Mouse (Mus musculus) left cerebral cortex, adult 11 months (tissue): ENCODE measurements around the gene Tusc2.
"Not testable (repeated sequence)": the region's sequence is repeated elsewhere in the genome, so short reads cannot be mapped to it uniquely, and the experiment has no call there.

Source experiments
- DNase-seq: peaks from one replicate; pipeline ENCODE4 v3.0.0; 2022; ENCODE audit warnings: low spot score

The Tusc2 gene

GRCm38 (mm10) chr9:107568331-107569261, 5.5 kb downstream of the Tusc2 start:
- no peak for DNase-seq

DNA sequence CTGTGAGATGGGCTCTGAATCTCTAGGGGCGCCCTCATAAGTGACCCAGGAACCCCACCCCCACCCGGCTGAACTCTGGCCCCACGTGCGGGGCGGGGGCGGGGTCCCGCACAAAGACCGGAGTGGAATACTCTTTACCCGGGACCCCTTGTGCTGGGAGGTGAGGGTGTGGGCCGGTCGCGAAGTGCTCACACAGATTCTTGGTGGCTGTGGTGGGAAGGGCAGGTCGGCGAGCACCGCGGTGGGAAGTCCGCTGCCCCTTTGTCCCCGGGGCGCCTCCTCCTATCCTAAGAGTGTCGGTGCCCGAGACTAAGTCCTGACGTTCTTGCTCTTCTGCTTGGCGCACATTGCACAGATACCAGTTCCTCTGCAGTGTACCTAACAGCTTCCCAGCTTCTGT, 6.2 kb downstream of the Tusc2 start:
- DNase-seq: no peak

GRCm38 (mm10) chr9:107570016-107570415, 7.0 kb downstream of the Tusc2 start:
- no peak for DNase-seq

GRCm38 (mm10) chr9:107570845-107571244, 7.8 kb downstream of the Tusc2 start:
- DNase-seq: no peak

GRCm38 (mm10) chr9:107571534-107572326, 8.7 kb downstream of the Tusc2 start:
- DNase-seq: no peak

DNA sequence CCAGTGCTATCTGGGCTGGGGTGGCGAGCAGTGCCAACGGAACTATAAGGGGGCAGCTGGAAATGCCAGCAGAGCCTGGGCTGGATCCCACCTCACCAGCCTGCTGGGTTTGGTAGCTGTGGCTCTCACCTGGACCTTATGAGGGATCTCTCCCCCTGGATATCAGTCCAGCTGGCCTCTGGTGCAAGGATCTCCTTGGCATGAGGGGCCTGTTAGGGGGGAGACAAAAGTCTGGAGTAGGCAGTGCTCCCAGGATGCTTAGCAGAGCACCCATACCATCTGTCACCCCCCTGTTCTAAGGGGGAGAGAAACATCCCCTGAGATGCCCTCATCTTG, 9.2 kb downstream of the Tusc2 start:
- no peak for DNase-seq

GRCm38 (mm10) chr9:107573774-107574173, 10.7 kb downstream of the Tusc2 start:
- DNase-seq: not testable (repeated sequence)

- DNase-seq: no peak
These were observed 12.7 kb downstream of the Tusc2 start for GRCm38 (mm10) chr9:107575579-107576356.

DNA sequence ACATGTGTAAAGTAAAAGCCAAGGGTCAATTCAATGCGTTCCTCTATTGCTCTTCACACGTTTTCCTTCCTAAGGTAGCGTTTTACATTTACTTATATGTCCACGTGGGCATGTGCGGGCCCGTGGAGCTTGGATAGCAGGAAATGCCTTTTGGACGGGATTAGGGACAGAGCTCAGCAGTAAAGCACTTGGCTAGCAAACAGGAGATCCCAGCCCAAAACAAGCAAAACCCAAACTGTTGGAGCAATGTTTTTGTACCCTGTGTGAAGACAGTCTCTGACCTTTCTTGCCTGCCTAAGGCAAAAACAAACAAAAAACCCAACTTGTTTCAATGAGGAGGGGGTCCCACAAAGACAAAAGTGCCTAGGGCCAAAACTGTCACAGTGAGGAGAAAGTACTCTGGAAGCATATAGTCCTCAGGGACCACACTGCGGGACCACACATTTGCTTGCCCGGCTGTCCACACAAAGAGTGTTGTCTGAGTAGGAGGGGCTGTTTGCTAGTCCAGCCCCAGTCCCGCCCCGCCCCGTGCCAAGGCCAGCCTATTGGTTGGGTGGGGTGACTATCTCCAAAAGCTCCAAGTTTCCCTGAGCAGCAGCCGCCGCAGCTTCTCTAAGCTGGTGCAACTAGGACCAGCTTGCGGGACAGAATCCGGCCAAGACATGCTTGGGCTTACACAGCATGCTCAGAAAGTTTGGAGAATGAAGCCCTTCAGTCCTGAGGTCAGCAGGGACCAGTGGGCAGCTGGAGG, 13.5 kb downstream of the Tusc2 start, which contains the start of gene Hyal1:
Gene Hyal1, plus strand, starts transcription at position 571 of the 751 bp plus-strand sequence.
- no peak for DNase-seq

DNA sequence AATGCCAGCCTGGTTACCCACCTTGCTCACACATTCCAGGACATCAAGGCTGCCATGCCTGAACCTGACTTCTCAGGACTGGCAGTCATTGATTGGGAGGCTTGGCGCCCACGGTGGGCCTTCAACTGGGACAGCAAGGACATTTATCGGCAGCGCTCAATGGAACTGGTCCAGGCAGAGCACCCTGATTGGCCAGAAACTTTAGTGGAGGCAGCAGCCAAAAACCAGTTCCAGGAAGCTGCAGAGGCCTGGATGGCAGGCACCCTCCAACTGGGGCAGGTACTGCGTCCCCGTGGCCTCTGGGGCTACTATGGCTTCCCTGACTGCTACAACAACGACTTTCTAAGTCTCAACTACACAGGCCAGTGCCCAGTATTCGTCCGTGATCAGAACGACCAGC, 14.8 kb downstream of the Tusc2 start:
- no peak for DNase-seq

- DNase-seq: no peak
These were observed 15.5 kb downstream of the Tusc2 start, which contains the start of gene Naa80 for GRCm38 (mm10) chr9:107578587-107578986. TSS of gene Naa80 (plus strand) at chr9:107578887.

DNA sequence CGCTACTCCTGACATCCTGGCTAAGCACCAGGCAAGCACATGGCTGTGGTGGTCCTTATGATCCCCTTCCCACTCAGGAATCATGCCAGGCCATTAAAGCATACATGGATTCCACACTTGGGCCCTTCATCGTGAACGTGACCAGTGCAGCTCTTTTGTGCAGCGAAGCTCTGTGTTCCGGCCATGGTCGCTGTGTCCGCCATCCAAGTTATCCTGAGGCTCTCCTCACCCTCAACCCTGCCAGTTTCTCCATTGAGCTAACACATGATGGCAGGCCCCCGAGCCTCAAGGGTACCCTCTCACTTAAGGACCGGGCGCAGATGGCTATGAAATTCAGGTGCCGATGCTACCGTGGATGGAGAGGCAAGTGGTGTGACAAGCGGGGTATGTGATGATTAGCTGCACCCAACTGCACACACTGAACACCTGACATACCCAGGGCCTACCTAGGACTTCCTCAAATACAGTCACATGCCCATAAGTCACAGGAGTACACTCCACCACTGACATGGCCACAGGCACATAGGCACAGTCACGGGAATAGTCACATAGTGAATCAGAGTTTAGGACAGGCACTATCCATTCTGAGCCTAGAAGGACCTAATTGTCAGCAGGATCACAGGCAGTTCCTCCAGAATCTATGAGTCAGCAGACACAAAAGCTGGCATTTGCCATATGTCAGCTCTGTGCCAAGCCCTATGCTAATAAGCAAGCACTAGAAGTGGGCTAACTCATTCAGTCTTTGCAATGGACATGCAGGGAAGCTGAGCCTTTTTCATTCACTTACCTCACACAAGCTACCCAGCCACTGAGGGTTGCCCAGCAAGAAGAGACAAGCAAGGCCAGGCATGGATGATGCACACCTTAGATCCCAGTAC, 16.2 kb downstream of the Tusc2 start:
- DNase-seq: no peak

DNA sequence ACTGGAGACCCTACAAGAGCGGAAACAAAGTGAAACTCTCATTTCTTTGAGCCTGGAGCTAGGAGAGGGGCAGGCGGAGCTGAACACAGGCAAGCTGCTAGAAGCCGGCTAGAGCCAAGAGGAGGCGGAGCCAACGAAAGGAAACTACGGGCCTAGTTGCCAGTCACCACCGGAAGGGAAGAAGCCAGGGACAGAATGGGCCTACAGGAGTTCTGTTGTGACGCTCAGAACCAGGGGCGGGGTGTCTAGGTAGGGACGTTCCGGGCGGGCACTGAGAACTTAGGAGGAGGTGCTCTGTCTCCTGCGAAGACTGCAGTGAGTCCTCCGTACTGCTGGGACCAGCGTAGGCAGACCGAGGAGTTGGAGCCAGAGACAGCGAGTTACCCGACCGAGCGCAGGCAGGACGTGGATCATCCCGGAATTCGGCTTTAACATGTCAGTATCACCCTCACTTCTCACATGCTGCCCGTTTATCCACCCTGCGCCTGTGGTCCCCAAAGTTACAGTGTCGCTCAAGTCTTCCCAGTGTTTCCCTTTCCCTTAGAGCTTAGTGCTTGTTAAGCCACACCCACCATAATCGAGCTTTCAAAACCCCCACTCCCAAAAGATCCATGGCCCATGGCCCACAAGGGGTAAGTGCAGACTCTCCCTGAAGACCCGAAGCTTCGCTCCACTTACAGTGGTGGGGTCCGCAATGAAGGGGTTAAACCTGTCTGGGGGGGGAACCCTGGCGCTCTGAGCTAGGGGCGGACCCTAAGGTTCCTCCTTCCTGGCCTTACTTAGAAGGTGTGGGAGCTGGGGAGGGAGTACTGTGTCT, 17.7 kb downstream of the Tusc2 start, which contains the start of gene Hyal3:
Gene Hyal3, plus strand, starts transcription at position 318 of the 817 bp plus-strand sequence.
- DNase-seq: peak; percentile 79

GRCm38 (mm10) chr9:107581584-107581983, 18.5 kb downstream of the Tusc2 start:
- no peak for DNase-seq

DNA sequence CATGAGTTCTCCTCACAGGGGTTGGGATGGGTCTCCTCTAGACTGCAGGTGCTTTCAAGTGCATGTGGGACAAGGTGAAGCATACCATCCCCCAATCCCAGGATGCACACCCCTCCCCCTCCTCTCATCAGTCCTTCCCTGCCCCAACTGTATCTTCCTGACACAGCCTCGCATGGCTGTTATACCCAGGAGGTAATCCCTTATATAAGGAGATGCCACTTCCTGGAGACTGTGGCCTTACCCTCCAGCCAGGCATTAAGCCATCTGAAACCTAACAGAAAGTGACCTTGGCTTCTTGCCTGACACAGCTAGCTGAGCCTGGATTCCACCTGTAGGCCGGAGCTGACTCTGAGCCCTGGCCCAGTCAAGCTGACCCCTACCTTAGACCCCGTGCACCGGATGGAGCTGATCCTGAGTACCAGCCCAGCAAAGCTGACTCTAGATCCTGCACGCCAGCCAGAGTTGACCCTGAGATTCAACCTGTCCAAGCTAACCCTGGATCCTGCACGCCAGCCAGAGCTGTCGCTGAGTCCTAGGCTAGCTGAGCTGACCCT, 19.5 kb downstream of the Tusc2 start:
- DNase-seq: no peak

GRCm38 (mm10) chr9:107583174-107583573, 20.1 kb downstream of the Tusc2 start:
- DNase-seq: no peak

- DNase-seq: no peak
These were observed 23.4 kb downstream of the Tusc2 start for GRCm38 (mm10) chr9:107586504-107586903.

DNA sequence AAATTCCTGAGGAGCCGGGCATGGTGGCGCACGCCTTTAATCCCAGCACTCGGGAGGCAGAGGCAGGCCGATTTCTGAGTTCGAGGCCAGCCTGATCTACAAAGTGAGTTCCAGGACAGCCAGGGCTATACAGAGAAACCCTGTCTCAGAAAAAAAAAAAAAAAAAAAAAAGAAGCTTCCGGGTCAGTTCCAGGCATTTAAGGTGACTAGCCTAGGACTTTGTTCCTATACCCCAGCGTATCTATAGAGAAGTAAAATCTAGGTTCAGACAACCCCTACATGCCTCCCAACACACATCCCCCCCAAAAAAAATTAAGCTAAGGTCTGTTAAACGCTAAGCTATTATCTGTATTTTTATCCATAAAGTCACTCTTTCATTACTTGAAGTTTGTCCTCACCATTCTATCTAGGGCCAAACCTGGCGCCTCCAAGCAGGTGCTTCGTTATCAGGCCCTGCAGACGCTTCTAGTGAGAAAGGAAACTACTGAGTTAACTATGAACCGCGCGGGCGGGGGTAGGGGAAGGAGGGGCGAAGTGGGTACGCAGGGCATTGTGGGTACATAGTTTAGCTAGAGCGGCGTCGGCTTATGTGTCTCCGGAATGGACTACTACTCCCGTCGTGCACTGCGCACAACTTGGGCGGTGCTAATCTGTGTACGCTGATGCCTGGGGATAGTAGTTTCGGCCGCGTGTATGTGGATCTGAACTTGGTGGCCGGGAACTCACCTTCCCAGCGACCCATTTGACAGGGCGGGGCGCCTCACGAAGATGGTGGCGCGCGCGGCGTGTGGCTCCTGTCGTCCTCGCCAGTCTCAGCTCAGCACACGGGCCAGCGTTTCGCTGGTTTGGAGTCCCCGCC, 24.1 kb downstream of the Tusc2 start, which contains the start of gene Ifrd2:
Gene Ifrd2, plus strand, starts transcription at position 669 of the 859 bp plus-strand sequence.
- DNase-seq: peak; percentile 98
